Mouse (Mus musculus): ENCODE results near the gene Hoxc10.

The Hoxc10 gene

DNA sequence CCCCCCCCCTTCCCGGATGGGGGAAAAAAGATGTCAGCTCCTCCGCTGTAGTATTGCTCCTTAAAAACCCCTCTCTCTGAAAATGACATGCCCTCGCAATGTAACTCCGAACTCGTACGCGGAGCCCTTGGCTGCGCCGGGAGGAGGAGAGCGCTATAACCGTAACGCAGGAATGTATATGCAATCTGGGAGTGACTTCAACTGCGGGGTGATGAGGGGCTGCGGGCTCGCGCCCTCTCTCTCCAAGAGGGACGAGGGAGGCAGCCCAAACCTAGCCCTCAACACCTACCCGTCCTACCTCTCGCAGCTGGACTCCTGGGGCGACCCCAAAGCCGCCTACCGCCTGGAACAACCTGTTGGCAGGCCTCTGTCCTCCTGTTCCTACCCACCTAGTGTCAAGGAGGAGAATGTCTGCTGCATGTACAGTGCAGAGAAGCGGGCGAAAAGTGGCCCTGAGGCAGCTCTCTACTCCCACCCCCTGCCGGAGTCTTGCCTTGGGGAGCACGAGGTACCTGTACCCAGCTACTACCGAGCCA, at the start of gene Hoxc10:
TSS of gene Hoxc10 (plus strand) at position 21 of the 536 bp plus-strand sequence.
- in situ Hi-C loops (cut with MboI, MseI) = no loop called here

DNA sequence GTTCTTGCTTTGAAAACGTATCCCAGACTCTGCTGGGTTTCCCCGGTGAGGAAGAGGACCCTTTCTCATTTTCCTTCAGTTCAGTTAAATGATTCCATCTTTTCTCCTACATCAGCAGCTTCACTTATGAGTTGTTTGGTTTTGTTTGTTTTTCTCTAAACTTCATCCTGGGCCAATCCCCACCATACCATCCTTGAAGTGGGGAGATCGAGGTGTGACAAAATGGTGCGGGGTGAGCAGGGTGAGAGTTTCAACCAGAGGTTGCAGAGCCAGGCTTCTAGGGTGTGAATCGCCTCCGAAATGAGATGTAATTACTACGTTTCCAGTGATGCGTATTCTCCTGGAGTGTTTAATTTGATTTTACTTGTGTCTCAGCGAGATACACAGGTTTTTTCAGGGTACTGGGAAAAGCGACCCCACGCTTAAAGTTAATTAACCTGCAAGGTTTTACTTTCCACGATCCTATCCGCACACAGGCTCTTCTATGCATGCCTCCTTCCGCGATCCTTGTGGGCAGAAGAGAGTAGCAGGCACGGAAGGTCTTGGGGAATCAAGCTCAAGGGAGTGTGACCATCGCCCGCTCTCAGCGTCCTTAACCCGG, 48.5 kb upstream of the Hoxc10 start:
- in situ Hi-C loops (cut with MboI, MseI) = no loop called here

DNA sequence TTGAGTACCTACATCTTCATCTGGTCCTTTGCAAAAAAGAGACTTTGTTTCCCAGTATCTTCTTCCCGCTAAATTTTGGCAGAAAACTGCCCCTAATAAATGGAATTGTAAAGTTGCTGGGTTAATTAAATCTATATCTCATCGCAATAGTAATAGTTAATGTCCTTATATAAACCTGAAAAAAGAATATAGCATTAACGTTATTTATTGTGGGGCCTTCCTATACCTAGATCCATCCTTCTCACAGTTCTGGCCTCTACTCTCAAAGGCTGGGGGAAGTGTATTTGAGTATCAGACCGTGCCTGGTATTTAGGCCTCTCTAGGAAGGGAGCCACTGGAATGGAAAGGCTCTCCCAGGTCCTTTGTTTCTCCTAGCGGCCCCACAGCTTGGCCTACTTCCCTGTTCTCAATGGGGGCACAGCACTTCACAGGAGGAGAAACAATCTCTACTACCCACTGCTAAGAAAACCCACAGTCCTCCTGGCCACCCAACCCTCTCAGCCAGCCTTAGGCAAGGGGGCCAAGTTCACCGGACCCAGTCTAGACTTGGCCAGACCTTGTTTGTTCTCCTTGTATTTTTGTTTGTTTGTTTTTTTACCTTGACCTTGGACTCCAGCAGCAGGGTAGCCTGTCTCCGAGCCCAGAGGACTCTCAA, 47.9 kb upstream of the Hoxc10 start:
- in situ Hi-C loops (cut with MboI, MseI) = no loop called here

- in situ Hi-C loops (cut with MboI, MseI) = no loop called here
Observed at GRCm38 (mm10) chr15:102919336-102920180, 47.0 kb upstream of the Hoxc10 start.

- in situ Hi-C loops (cut with MboI, MseI) = no loop called here
Observed at GRCm38 (mm10) chr15:102920619-102921018, 46.0 kb upstream of the Hoxc10 start.

- in situ Hi-C loops (cut with MboI, MseI) = no loop called here
Observed at GRCm38 (mm10) chr15:102921053-102922011, 45.3 kb upstream of the Hoxc10 start, which contains the start of gene Hoxc13. Hoxc13 (plus strand) TSS chr15:102921103.

DNA sequence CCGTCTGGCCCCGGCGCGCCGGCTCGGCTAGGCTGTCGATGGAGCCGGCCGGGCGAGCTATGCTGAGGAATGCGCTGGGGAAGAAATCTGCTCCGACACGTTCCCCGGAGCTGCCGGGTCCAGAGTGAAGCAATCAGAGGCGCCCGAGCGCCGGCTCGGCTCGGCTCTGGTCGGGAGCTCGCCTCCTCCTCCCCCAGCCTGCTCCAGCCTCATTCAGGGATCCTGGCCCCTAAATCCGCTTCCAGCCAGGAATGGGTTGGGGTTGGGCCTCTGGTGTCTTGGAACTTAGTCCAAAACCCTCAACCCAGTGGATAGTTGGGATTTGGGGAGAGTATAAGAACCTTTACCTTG, 44.6 kb upstream of the Hoxc10 start:
- in situ Hi-C loops (cut with MboI, MseI) = no loop called here

GRCm38 (mm10) chr15:102922636-102923500, 43.7 kb upstream of the Hoxc10 start:
- in situ Hi-C loops (cut with MboI, MseI) = no loop called here

- in situ Hi-C loops (cut with MboI, MseI) = no loop called here
Observed at GRCm38 (mm10) chr15:102927032-102927645, 39.5 kb upstream of the Hoxc10 start.

DNA sequence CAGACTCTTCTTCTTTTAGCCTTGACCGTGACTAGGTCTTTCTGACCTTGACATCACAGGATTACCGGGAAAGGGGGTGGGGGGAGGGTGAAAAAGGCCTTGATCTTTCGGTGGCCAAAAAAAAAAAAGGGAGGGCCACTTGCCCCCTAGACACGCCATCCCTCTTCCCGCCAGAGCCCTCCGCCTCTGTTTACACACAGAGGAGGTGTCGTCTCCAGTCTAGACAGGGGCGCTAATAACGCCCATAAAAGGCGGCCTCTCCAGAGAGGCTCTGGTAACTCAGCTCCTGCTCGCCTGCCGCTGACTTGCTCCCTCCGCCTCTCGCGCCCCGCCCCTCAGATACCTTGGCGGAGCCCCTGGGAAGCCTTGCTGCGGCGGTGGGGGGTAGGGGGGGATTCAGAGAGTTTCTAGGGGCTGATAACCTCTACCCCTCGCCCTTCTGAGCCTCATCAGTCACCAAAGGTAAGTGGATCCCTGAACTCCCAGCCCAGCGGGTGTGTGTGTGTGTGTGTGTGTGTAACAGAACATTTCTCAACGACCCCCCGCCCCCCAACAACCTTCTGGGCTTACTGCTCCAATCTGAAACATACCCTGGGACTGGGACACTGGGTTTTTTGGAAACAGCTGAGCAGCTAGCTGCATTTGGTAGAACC, 34.8 kb upstream of the Hoxc10 start:
- in situ Hi-C loops (cut with MboI, MseI) = no loop called here

DNA sequence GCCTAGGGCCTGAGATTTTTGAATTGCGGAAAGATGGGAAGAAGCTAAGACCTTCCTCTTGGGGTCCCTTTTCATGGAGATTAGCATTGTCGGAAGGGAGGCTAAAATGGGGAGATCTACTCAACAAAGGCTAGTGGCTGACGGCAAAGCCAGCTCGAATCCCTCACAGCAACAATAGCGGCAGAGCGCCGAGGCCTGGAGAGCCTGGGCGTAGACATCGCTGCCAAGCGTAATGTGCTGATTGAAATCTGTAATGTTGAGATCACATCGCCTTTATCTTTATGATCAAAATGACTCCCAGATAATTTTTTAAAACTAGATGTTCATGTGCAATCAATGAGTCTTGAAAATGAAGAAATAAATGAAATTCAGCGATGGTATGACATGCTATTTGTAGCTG, 32.2 kb upstream of the Hoxc10 start:
- in situ Hi-C loops (cut with MboI, MseI) = no loop called here

- in situ Hi-C loops (cut with MboI, MseI) = no loop called here
Observed at GRCm38 (mm10) chr15:102934897-102935296, 31.7 kb upstream of the Hoxc10 start.

GRCm38 (mm10) chr15:102936279-102936972, 30.2 kb upstream of the Hoxc10 start, which contains the start of gene Hoxc12:
Hoxc12 (plus strand) TSS chr15:102936757.
- in situ Hi-C loops (cut with MboI, MseI) = no loop called here

DNA sequence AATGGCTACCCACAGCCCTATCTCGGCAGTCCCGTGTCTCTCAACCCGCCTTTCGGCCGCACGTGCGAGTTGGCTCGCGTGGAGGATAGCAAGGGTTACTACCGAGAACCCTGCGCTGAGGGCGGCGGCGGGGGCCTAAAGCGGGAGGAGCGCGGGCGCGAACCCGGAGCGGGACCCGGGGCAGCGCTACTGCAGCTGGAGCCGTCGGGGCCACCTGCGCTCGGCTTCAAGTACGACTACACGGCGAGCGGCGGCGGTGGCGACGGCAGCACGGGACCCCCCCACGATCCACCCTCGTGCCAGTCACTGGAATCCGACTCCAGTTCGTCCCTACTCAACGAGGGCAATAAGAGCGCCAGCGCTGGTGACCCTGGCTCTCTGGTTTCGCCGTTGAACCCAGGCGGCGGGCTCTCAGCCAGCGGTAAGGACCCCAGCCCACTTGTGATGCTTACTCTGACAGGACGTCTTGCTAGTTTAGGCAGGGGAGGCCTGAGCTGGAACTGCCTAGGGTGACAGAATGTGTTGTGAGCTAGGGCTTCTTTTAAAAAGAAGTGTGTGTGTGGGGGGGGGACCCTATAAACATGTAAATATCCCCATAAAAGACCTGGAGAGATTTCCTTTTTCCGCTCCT, 29.4 kb upstream of the Hoxc10 start:
- in situ Hi-C loops (cut with MboI, MseI) = no loop called here

GRCm38 (mm10) chr15:102939256-102940155, 27.1 kb upstream of the Hoxc10 start:
- in situ Hi-C loops (cut with MboI, MseI) = no loop called here

GRCm38 (mm10) chr15:102942739-102943467, 23.7 kb upstream of the Hoxc10 start:
- in situ Hi-C loops (cut with MboI, MseI) = no loop called here
